Mouse (Mus musculus) kidney, postnatal 36 days (tissue): ENCODE results near the gene Lancl3.

Experiments
- DNase-seq, 2 experiments: peaks; one replicate each; pipeline ENCODE4 v3.0.0; 2021 to 2022; ENCODE audit warnings: mixed read lengths in 2 of 2

Lancl3 gene

GRCm38 (mm10) chrX:9199761-9200371, at the start of gene Lancl3:
Gene Lancl3, plus strand, starts transcription at chrX:9199902.
- peak; percentile 47 to 58 for DNase-seq

GRCm38 (mm10) chrX:9179011-9179410, 20.7 kb upstream of the Lancl3 start:
- DNase-seq: no peak

GRCm38 (mm10) chrX:9181570-9181969, 18.1 kb upstream of the Lancl3 start:
- DNase-seq: no peak

GRCm38 (mm10) chrX:9200380-9200917, 747 bp downstream of the Lancl3 start:
- peak; percentile 49 to 63 for DNase-seq

- no peak for DNase-seq
Observed at GRCm38 (mm10) chrX:9201954-9202353, 2.3 kb downstream of the Lancl3 start.

- peak; percentile 6 to 58 for DNase-seq
Observed at GRCm38 (mm10) chrX:9202781-9203405, 3.2 kb downstream of the Lancl3 start.

- DNase-seq: no peak
Observed at GRCm38 (mm10) chrX:9205121-9205520, 5.4 kb downstream of the Lancl3 start.

- peak in 1 of 2 experiments; percentile 29 for DNase-seq
Observed at GRCm38 (mm10) chrX:9216244-9216643, 16.5 kb downstream of the Lancl3 start.

GRCm38 (mm10) chrX:9219570-9219969, 19.9 kb downstream of the Lancl3 start:
- no peak for DNase-seq

GRCm38 (mm10) chrX:9221206-9221605, 21.5 kb downstream of the Lancl3 start:
- peak; percentile 57 to 78 for DNase-seq

- no peak for DNase-seq
Observed at GRCm38 (mm10) chrX:9221736-9222135, 22.0 kb downstream of the Lancl3 start.

- no peak for DNase-seq
Observed at GRCm38 (mm10) chrX:9222412-9223221, 22.9 kb downstream of the Lancl3 start.

GRCm38 (mm10) chrX:9227105-9227504, 27.4 kb downstream of the Lancl3 start:
- DNase-seq: no peak

- DNase-seq: no peak
Observed at GRCm38 (mm10) chrX:9240737-9241591, 41.3 kb downstream of the Lancl3 start.

GRCm38 (mm10) chrX:9243381-9243864, 43.7 kb downstream of the Lancl3 start:
- peak; percentile 5 to 12 for DNase-seq

GRCm38 (mm10) chrX:9244603-9245336, 45.1 kb downstream of the Lancl3 start:
- DNase-seq: no peak

GRCm38 (mm10) chrX:9248911-9249310, 49.2 kb downstream of the Lancl3 start:
- DNase-seq: no peak

- DNase-seq: no peak
Observed at GRCm38 (mm10) chrX:9253990-9254389, 54.3 kb downstream of the Lancl3 start.

- DNase-seq: no peak
Observed at GRCm38 (mm10) chrX:9254901-9255300, 55.2 kb downstream of the Lancl3 start.

- DNase-seq: no peak
Observed at GRCm38 (mm10) chrX:9256766-9257165, 57.1 kb downstream of the Lancl3 start, which contains the start of gene Gm14862. Gene Gm14862, minus strand, starts transcription at chrX:9256899.

- DNase-seq: no peak
Observed at GRCm38 (mm10) chrX:9257831-9258230, 58.1 kb downstream of the Lancl3 start.
